Mouse (Mus musculus): ENCODE results near the gene Fndc1. TPM values are rescaled to one million over a fixed set of nuclear protein-coding genes. Genes with fewer than 3 reads are reported as not detected.

Fndc1 gene
- 0.30 TPM for polyA plus RNA-seq (2017; shearing (Covaris generic))

GRCm38 (mm10) chr17:7826819-7827515 is at the start of gene Fndc1:
TSS of gene Fndc1 (minus strand) at chr17:7827302.

Other genes with a start within 250 kb of the Fndc1 start
- 507 TPM for gene Tagap, start 98.7 kb upstream of the Fndc1 start, polyA plus RNA-seq (2017; shearing (Covaris generic))
- gene Rsph3a, start 118.3 kb upstream of the Fndc1 start, polyA plus RNA-seq (2017; shearing (Covaris generic)) = 19.6 TPM